Mouse (Mus musculus) left cerebral cortex, adult 9 months (tissue): Measurements from ENCODE around the gene Foxp3.

Experiments used
- DNase-seq, 2 experiments: peaks; one replicate each; pipeline ENCODE4 v3.0.0; 2022; ENCODE audit warnings: low spot score in 2 of 2

Foxp3 gene

DNA sequence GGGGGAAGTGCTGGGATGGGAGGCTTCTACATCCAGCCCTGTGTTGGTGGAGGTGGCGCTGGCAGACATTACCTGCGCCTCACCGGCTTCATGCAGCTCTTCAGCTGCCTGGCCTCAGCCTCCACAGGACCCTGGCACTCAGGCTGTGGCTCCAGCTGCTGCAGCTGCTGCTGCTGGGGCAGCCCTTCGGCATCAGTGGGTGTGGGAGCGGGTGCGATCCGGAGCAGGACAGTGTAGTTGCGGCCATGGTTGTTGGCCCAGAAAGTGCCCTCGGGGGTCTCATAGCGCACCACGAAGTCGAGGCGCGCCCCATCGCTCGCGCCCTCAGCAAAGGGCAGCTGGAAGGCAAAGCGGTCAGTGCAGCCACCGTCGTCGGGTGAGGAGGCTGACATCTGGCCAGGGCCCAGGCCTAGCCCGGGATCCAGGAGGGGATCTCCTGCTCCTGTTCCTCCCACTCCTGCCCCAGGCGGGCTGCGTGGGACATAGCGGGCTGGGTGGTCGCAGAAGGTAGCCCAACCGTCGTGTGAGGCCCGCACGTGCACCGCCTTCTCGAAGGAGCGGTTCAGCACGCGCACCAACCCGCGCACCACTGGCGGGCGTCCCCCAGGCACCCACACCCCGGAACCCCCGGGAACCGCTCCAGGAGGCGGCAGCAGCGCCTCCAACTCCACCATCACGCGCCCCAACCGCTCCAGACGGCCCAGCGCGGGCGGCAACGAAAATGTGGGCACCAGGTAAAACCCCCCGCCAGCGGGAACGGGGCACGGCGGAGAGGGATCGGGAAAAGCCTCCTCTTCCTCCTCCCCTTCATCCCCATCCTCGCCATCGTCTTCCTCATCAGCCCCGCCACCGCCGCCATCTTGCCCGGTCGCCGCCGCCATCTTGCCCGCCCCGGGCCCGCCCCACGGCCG lies at the start of gene Foxp3:
TSS of gene Foxp3 (plus strand) at position 469 of the 911 bp plus-strand sequence.
- DNase-seq = peak in 1 of 2 experiments; percentile 22

DNA sequence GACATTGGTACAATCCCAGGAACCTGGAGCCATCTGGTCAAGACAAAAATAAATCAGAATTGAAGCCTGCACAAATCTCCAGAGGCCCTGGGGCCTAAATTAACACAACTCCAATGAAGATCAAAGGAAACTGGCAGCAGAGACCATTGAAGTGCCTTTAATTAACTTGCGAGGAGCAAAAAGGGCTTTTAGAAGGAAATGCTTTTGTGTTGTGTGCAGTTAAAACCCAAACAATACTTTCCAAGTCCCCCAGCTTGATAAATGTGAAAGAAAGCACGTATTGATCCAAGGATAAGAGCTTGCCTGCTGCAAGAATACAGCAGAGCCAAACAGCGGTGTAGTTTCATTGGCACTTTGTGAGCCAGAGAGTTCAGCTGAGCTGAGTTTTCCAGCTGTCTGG lies 48.5 kb upstream of the Foxp3 start:
- DNase-seq = no peak

DNA sequence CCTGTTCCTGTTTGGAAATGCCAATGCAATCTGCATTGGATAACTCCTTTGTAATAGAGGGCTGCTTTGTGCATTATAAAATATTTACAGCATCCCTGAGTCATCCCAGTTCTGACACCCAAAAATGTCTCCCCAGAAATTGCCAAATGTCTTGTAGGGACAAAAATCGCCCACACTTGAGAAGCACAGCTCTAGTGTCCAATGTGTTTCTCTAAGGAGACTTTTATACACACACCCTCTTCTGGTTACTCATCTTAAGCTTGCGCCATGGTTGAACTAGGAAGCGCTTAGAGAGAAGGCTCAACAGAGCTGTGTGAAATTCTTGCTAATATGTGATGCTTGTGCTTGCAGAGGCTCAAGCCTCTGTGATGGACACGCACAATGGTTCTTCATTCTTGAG lies 20.0 kb upstream of the Foxp3 start:
- no peak for DNase-seq

DNA sequence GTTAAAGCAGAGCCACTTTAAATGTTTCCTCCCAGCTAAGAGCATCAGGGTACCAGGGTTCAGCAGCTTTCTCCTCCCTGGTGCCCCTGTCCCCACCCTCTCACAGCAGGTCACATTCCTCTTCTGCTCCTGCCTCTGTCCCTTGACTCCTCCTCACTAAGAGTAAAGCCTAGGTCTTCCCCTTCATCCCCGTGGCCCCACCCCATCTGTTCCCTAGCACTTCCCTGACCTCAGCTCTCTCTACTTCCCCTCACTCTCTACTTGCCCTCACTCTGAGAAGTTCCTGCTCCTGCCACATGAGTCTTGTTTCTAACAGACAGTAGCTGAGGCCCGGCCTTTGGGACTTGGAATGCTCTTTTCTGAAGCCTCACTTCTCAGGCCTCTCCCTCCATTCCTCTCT lies 10.4 kb upstream of the Foxp3 start:
- no peak for DNase-seq

DNA sequence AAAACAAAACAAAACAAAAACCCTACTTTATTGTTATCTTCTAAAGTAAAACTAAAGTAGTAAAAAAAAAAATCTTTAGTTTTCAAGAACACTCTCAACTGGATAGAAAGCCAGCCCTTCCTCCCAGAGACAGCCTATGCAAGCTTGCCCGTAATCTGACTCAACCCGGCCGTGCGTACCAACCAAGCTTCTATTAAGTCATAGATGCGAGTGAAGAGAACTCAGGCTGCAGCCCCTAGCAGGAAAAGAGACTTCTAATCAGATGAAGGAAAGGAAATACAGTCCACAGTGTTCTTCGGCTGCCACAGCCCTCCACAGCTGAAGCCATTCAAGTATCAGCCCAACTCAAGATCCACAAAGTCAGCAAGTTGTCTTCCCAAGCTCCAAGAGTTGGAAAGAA lies 7.1 kb upstream of the Foxp3 start:
- DNase-seq = no peak

DNA sequence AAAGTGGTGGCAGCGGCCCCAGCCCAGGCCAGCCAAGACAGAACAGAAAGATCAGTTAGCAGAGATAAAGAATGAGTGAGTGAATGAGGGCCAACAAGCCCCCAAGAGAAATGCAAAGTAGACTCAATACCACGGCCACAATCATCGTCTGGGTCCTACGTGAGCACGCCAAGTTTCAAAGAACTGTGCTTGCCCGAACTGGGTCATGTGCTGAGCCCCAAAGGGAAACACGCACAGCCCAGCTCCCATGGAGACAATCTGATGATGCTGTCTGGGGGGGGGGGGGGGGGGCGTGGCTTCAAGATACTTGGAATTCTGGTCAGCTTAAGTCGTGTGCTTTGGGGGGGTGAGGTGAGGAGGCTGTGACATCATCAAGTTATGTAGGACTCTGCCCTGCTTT lies 6.0 kb upstream of the Foxp3 start:
- DNase-seq = no peak

DNA sequence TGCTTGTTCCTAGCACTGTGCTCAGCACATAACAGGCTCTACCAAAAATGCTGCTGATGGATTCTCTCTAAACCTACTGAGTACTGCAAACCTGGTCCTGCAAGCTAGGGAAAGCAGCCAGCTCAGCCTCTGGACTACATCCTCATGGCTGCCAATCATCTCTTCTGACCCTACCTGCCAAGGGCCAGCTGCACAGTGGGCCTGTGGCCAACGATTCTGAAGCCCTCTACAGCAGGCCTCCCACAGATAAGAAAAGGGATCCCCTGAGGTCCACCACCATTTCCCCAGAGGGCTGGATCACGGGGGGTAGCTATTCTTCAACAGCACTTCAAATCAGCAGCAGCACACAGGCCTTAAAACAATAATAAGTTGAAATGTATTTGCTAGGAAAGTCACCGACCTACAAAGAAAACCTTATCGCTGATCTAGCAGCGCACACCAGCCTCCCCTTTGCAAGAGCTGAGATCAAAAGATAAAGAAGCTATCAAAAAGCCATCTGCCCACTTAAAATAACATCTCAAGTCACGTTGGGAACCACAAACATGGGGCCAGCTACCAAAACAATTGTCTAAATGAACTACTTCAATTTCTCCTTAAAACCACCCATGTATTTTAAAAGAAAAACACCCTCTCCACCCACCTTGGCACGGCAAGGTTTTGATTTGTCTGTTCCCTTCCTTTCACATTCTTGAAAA lies 2.8 kb upstream of the Foxp3 start:
- no peak for DNase-seq

DNA sequence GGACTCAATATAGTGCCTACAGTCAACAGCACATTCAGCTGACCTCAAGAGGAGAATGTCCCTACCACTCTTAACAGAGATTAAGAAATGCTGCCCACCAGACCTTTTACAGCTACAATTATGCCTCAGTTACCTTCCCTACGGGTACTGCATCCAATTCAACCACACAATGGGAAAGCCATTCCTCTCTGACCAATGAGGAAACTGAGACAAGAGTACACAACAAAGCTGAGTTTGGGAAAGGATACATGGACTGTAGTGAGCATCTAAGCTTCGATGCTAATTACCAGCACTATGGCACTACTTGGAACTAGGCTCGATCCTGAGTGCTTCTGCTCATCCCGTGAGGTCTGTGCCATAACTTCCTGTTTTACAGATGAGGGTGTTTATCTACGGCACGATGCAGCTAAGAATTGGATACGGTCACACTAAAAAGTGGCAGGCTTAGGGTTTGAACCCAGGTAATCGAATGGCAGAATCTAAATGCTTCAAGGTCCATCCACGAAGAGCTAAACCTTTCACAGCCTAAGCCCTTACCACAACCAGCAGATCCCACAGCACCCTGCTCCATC lies 1.8 kb upstream of the Foxp3 start:
- no peak for DNase-seq

DNA sequence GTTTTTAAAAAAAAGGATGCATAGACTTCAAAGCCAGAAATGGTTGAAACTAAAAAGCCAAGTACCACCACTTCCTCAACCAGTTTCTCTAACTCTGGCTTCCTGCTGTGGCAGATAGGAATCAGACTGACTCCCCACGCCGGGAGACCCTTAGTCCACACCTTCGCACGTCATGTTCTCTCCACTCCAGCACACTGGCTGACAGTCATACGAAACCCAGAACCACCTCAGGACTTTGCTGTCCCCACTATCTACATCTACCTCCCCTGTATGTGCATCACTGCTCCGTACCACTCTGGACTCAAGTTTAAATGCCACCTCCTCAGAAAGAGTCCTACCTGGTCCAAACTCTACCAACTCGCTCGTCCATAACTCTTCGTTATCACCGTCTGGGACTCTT lies 978 bp upstream of the Foxp3 start:
- no peak for DNase-seq

DNA sequence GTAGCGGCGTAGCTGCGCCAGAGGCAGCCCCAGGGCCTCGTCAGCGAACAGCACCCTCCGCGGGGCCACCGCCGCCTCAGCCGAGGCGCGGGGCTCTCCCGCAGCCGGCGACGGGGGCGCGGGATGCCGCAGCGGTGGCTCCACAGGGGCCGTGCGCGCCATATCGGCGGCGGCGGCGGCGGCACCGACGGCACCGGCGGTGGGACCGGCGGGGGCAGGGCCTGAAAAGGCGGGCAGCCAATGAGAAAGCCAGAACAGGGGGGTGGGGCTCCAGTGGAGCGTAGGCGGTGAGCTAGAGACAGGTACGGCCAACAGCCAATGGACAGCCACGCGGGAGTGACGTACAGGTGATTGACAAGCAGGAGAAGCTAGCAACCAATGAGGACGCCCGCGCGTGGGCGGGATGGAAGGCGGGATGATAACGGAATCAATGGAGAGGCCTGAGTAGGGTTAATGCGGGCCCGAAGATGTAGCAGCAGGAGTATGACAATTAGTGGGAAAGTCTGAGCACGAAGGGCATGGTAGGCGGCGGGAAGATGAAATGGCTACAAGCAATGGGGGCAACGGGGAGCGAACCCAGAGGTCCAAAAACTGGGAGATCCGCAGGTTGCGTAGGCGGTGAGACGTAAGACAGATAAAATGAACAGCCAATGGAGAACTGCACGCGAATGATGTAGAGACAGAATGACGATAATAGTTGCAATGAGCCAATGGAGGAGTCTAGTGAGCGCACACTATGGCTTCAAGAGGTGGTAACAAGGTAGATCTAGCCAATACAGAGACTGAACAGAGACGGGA lies 842 bp downstream of the Foxp3 start, which contains the start of gene Ppp1r3f:
TSS of gene Ppp1r3f (minus strand) at position 197 of the 798 bp plus-strand sequence.
- DNase-seq = peak; percentile 97 to 98

DNA sequence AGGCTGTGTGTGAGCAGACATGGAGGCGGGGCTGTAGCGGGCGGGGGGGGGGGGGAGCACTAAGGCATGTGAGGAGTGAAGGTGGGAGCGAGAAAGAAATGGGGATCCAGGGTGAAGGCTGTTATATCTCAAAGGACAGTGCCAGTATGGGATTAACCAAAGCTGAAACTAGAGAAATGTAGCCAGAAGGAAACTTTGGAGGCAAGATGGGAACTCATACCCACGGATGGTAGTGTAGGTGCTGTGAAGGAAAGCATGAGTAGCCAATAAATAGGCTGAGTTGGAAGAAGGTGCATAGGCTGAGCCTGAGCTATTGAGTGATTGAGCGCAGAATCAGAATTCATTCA lies 1.4 kb downstream of the Foxp3 start:
- peak in 1 of 2 experiments; percentile 16 for DNase-seq

DNA sequence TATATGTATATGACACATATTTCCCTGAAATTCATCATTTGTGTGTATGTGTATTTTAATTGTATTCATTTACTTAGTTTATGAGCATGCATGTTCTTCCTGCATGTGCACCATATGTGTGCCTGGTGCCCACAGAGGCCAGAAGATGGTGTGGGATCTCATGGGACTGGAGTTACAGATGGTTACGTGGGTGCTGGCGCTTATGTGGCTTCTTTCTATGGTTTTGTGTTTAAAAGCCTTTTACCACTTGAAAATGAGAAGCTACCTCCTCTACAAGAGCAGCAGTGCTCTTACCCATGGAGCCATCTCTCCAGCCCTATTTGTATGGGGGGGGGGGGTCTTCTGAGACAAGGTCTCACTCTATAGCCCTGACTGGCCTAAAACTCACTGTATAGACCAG lies 7.7 kb downstream of the Foxp3 start:
- DNase-seq = no peak

DNA sequence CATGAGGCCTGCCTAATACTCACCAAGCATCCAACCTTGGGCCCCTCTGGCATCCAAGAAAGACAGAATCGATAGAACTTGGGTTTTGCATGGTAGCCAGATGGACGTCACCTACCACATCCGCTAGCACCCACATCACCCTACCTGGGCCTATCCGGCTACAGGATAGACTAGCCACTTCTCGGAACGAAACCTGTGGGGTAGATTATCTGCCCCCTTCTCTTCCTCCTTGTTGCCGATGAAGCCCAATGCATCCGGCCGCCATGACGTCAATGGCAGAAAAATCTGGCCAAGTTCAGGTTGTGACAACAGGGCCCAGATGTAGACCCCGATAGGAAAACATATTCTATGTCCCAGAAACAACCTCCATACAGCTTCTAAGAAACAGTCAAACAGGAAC lies 10.4 kb downstream of the Foxp3 start:
- no peak for DNase-seq

DNA sequence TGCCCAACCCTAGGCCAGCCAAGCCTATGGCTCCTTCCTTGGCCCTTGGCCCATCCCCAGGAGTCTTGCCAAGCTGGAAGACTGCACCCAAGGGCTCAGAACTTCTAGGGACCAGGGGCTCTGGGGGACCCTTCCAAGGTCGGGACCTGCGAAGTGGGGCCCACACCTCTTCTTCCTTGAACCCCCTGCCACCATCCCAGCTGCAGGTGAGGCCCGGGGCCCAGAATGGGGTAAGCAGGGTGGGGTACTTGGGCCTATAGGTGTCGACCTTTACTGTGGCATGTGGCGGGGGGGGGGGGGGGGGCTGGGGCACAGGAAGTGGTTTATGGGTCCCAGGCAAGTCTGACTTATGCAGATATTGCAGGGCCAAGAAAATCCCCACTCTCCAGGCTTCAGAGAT lies 12.9 kb downstream of the Foxp3 start:
- no peak for DNase-seq

DNA sequence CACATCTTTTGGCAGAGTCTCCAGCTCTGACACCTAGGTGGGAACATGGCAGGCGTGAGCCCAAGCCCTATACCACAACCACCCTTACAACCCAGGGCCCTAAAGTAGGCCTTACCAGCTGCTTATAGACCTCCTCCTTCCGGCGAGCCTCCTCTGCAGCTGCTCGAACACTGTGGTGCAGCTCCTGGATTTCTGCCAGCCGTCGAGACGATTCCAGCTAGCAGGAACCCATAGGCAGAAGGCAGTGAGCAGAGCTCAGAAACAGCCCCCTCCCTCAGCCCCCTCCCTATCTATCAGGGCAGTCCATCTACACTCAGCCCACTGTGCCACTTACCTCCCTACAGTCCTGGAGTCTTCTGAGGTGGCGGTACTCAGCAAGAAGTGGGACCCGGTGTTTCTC lies 21.9 kb downstream of the Foxp3 start:
- DNase-seq = no peak

DNA sequence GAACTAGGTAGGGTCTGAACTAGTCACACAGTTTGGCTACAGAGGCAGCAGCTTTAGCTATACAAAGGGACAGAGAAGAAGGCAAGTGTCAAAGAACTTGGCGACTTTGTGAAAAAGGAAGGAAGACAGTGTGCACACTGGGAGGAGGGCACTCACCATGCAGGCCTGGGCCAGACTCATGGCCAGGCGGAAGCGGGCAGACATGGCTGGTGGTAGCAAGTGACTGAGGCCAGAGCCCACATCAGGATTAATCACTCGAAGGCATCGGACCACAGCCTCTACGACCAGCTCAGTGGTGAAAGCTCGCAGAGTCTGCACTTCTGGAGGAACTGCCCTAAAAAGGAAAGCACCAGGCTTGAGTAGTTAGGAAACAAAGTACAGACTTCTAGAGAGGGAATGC lies 30.6 kb downstream of the Foxp3 start:
- no peak for DNase-seq

DNA sequence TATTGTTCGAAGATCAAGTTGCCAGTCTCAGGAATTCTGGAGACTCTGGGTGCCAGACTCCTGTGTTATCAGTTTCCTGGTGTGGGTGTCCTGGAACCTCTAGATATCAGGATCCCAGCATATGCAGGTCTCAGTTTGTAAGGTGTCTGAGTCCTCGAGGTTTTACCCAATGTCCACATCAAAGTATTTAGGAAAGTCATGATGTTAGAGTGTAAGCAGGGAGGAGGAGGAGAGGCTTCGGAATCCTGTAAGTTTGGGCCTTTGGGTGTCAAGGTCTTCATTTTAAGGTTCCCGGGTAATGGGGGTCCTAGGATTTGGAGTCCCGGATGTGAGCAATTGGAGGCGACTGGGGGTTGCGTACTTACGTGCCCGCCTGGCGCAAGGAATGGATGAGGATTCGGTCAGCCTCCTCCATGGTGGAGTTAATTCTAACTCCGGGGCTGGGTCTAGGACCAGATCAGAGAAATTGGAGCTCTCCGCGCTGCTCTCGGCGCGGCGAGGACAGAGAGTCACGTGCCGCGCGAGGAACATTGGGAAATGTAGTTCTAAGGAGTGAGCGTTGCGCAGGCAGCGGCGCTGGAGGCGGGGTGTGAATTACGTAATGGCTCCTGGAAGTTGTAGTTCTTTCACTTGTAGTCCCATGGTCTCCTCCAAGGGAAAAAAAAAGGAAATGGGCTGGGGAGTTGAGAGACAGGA lies 31.6 kb downstream of the Foxp3 start, which contains the start of gene Ccdc22:
TSS of gene Ccdc22 (minus strand) at position 639 of the 696 bp plus-strand sequence.
- DNase-seq = peak; percentile 67 to 85

DNA sequence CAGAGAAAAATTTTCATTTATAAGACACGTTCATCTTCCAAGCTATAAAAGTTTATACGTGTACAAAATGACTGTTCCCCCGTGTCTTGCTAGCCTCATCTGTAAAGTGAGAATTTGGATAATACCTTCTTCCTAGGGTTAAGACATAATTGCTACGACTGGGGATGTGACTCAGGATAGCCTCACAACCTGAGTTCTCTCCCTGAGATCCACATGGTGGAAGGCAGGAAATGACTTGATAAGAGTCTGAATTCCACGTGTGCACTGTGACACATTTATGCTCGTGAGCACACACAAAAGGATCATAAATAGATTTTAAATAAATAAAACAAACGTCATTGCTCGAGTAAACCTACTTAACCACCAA lies 32.1 kb downstream of the Foxp3 start:
- DNase-seq = no peak

DNA sequence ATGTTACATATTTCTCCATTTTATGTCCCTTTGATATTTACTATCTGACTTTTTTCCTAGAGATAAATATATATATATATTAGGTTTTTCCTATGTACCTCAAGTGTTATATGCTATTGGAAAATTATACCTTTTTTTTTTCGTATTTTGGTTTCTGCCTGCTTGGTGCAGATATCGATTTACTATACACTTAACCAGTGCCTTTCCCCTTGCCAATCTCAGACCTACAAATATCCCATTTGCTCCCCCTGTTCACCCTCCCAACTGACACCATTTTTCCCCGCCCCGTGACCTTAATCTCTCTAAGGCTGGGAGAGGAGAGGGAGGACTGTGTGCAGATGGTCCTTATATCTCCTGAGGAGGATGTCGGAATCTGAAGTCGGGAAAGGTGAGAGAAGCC lies 33.3 kb downstream of the Foxp3 start, which contains the start of gene Cacna1f:
TSS of gene Cacna1f (plus strand) at position 301 of the 400 bp plus-strand sequence.
- DNase-seq = no peak

DNA sequence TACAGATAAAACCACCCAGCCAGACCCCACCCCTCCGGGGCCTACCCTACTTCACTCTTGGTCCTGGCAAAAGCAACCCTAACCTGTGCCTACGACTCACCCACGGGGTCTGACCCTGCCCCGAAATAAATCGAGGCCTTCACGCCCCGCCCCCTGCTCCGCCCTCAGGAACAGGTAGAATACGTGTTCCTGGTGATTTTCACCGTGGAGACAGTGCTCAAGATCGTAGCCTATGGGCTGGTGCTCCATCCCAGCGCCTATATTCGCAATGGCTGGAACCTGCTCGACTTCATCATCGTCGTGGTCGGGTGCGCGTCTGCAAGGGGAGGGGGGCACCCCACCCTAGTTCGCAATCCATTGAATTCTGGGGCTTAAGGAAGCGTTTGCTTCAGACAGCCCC lies 36.6 kb downstream of the Foxp3 start:
- peak in 1 of 2 experiments; percentile 16 for DNase-seq
